Mouse (Mus musculus): ENCODE data around the gene Rangrf. TPM values are rescaled to one million over a fixed set of nuclear protein-coding genes. Genes with fewer than 3 reads are reported as not detected.

Gene Rangrf
- polyA plus RNA-seq (2014; fragmentation: Illumina TruSeq; extraction: RNeasy Lipid Tissue Mini Kit (QIAGEN cat#74804); ENCODE audit: low read depth, low replicate concordance) = 7.5 TPM

DNA sequence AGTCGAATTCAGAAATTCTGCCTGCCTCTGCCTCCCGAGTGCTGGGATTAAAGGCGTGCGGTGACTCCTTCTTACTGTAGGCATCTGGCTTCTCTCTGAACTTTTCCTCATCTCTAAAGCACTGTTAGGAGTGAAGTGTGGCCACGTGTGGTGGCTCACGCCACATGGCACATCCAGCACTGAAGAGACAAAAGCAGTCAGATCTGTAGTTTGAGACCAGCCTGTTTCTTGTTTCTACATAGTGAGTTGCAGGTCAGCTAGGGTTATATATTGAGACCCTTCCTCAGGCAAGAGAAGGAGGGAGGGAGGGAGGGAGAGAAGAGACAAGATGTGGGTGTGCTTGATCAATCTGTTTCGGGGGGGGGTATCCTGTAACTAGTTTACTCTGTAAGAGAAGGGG is at the start of gene Rangrf:
Gene Rangrf (minus strand): TSS at position 101 of the 400 bp plus-strand sequence.

DNA sequence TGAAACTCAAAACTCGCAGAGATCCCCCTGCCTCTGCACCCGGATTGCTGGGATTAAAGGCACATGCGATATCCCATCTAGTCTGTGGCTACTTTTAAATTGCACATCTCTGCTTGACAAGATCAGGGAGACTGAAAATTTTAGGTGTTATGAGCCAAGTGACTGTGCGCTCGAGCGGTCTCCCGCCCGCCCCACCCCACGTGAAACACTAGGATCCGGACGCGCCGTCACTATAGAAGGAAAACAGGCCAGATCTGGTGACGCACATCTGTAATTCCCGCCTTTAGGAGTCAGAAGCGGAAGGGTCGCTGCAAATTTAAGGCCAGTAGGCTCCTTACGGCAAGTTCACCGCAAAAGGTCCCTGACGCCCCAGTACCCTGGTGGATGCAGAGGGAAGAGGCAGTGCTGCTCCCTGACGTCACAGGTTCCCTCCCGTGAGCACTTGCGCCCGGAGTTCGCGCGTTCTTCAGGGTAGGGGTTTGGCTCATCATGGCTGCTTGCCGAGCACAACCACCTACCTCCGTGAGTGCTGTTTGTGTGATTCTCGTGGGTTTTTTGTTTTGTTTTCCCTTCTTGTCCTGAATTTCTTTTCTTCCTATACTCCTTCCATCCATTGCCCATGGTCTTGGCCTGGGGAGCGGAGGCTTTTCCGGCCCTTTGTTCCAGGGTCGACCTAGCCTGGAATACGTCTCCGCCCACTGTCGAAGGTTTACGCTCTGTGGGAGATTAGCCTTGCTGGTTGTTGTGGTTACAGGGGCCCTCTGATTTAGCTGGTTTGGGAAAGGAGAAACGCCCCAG is 40.9 kb upstream of the Rangrf start, which contains the start of gene Ctc1:
Gene Ctc1 (plus strand): TSS at position 268 of the 798 bp plus-strand sequence.

DNA sequence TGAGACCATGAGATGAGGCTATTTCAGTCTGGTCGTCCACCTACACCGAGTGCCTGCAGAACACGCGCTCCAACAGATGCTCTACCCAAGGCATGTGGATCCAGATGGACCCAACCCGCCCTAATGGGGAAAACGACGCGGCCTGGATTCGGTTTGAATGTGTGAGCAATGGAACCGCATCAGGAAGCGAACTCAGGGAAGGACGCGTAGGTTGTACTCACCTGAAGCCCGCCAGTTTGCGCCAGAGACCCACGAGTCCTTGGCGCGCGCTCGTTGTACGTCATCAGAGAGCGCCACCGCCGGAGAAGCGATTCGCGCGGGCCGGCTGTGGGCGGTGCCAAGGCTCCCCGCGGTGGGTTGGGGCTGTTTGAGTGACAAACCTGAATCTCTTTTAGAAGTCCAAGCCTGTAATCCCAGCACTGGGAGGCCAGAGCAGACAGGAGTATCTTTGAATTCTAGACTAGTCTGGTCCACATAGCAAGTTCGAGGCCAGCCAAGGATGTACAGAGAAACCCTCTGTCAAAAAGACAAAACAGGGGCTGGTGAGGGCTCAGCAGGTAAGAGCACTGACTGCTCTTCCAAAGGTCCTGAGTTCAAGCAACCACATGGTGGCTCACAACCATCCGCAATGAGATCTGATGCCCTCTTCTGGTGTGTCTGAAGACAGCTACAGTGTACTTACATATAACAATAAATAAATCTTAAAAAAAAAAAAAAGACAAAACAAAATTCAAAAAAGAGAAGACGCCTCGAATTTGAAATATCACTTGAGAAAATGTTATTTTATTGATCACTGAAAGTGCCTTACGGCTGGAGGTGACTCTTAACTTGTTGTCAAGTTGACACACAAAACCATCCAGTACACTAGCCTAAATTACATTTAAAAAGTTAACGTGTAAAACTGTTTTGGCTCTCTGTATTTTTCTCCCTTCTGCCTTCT is 33.5 kb upstream of the Rangrf start, which contains the start of gene Pfas:
Gene Pfas (minus strand): TSS at position 279 of the 940 bp plus-strand sequence.

DNA sequence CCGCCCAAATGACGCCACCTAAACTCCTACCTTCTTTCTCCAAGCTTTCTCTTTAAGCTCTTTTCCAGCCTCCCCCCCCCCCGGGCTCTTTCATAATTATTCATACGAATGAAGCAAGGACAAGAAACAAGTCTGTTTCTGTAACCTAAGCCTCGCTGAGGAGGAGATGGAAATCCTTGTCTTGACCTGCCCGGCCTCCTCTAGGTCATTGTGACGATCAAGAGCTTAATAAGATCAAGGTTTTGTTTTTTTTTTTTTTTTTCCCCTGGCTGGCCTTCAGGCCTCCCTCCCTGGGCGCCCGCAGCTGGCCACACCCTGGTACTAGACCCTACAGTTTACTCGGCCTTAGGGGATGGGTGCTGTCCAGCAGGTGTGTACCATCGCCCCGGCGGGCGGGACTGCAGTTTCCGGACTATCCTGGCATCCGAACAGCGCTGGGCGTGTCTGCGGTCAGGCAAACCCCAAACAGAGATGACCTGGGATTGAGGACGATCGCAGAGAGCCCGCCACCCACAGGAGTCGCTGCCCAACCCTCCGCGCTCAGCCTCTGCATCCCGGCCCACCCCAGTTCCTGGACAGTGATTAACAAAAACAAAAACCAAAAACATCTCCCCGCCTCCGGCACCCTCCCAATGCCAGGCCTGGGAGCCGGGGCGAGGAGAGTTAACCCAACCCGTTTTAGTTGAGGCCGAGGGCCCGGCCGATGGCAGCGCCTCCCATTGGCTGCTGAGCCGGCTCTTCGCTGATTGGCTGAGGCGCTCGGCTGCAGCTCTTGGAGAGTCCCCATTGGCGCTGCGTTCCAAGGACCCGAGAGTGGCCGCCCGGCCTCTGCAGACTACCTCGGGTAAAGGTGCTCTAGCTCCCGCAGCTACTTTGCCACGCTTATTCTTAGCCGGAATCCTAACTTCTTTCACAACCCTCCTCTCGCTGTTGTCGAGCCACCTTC is 7.4 kb downstream of the Rangrf start, which contains the start of gene Slc25a35:
Gene Slc25a35 (plus strand): TSS at position 795 of the 946 bp plus-strand sequence.

DNA sequence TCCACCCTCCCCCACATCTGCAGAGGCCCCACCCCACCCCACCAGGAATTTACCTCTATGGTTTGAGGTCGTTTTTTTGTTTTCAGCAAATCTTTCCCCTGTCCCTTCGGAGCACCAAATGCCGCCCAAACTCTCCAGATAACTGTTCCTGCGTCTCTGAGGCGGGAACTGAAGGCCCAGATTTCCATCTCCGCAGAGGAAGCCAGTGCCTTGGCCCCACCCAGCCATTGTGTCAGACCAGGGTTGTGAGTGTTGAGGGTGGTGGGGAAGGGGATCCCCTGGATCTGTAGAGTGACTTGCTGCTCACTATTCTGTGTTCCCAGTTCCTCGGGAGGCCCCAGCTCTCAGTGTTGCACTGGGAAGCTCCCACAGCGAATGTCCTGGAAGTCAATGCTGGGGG is 17.7 kb downstream of the Rangrf start, which contains the start of gene Arhgef15:
Gene Arhgef15 (minus strand): TSS at position 173 of the 400 bp plus-strand sequence.

DNA sequence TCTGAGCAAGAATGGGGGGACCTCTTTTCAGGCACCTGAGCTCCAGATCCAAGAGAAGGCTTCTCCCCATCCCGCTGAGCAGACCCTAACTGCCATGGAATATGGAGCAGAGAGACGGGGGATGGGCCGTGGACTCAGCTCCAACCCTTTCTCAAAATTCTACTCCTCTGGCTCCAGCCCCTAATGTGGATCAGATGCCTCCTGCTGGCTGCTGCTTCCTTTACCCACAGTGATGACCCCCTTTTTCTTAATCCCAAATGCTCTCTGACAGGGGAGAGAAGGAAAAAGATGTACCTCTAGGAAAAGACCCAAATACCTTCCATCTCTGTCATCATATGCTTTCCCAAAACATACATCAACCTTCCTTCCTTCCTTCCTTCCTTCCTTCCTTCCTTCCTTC is 48.0 kb downstream of the Rangrf start, which contains the start of gene Odf4:
Gene Odf4 (minus strand): TSS at position 101 of the 400 bp plus-strand sequence.

Other genes starting within 250 kb of the Rangrf start
- gene Ndel1, start 103.3 kb downstream of the Rangrf start, polyA plus RNA-seq (2014; fragmentation: Illumina TruSeq; extraction: RNeasy Lipid Tissue Mini Kit (QIAGEN cat#74804); ENCODE audit: low read depth, low replicate concordance) = 192 TPM
- gene Rnf222, start 86.6 kb downstream of the Rangrf start, polyA plus RNA-seq (2014; fragmentation: Illumina TruSeq; extraction: RNeasy Lipid Tissue Mini Kit (QIAGEN cat#74804); ENCODE audit: low read depth, low replicate concordance) = not detected
- 169 TPM for gene Rpl26, start 73.6 kb downstream of the Rangrf start, polyA plus RNA-seq (2014; fragmentation: Illumina TruSeq; extraction: RNeasy Lipid Tissue Mini Kit (QIAGEN cat#74804); ENCODE audit: low read depth, low replicate concordance)
- not detected for gene Odf4, start 48.1 kb downstream of the Rangrf start, polyA plus RNA-seq (2014; fragmentation: Illumina TruSeq; extraction: RNeasy Lipid Tissue Mini Kit (QIAGEN cat#74804); ENCODE audit: low read depth, low replicate concordance)
- gene Arhgef15, start 17.7 kb downstream of the Rangrf start, polyA plus RNA-seq (2014; fragmentation: Illumina TruSeq; extraction: RNeasy Lipid Tissue Mini Kit (QIAGEN cat#74804); ENCODE audit: low read depth, low replicate concordance) = 1.7 TPM
- gene Slc25a35, start 7.1 kb downstream of the Rangrf start, polyA plus RNA-seq (2014; fragmentation: Illumina TruSeq; extraction: RNeasy Lipid Tissue Mini Kit (QIAGEN cat#74804); ENCODE audit: low read depth, low replicate concordance) = 53.1 TPM
- 8.8 TPM for gene Pfas, start 33.3 kb upstream of the Rangrf start, polyA plus RNA-seq (2014; fragmentation: Illumina TruSeq; extraction: RNeasy Lipid Tissue Mini Kit (QIAGEN cat#74804); ENCODE audit: low read depth, low replicate concordance)
- gene Ctc1, start 40.7 kb upstream of the Rangrf start, polyA plus RNA-seq (2014; fragmentation: Illumina TruSeq; extraction: RNeasy Lipid Tissue Mini Kit (QIAGEN cat#74804); ENCODE audit: low read depth, low replicate concordance) = 3.0 TPM
- gene Aurkb, start 70.5 kb upstream of the Rangrf start, polyA plus RNA-seq (2014; fragmentation: Illumina TruSeq; extraction: RNeasy Lipid Tissue Mini Kit (QIAGEN cat#74804); ENCODE audit: low read depth, low replicate concordance) = 3.5 TPM
- 3.4 TPM for gene Borcs6, start 84.5 kb upstream of the Rangrf start, polyA plus RNA-seq (2014; fragmentation: Illumina TruSeq; extraction: RNeasy Lipid Tissue Mini Kit (QIAGEN cat#74804); ENCODE audit: low read depth, low replicate concordance)
- 1.9 TPM for gene Tmem107, start 95.6 kb upstream of the Rangrf start, polyA plus RNA-seq (2014; fragmentation: Illumina TruSeq; extraction: RNeasy Lipid Tissue Mini Kit (QIAGEN cat#74804); ENCODE audit: low read depth, low replicate concordance)
- gene Vamp2, start 113.3 kb upstream of the Rangrf start, polyA plus RNA-seq (2014; fragmentation: Illumina TruSeq; extraction: RNeasy Lipid Tissue Mini Kit (QIAGEN cat#74804); ENCODE audit: low read depth, low replicate concordance) = 109 TPM
- 0.32 TPM for gene Per1, start 120.0 kb upstream of the Rangrf start, polyA plus RNA-seq (2014; fragmentation: Illumina TruSeq; extraction: RNeasy Lipid Tissue Mini Kit (QIAGEN cat#74804); ENCODE audit: low read depth, low replicate concordance)
- not detected for gene Hes7, start 145.2 kb upstream of the Rangrf start, polyA plus RNA-seq (2014; fragmentation: Illumina TruSeq; extraction: RNeasy Lipid Tissue Mini Kit (QIAGEN cat#74804); ENCODE audit: low read depth, low replicate concordance)
- not detected for gene 9130213A22Rik, start 147.4 kb upstream of the Rangrf start, polyA plus RNA-seq (2014; fragmentation: Illumina TruSeq; extraction: RNeasy Lipid Tissue Mini Kit (QIAGEN cat#74804); ENCODE audit: low read depth, low replicate concordance)
- gene Aloxe3, start 150.7 kb upstream of the Rangrf start, polyA plus RNA-seq (2014; fragmentation: Illumina TruSeq; extraction: RNeasy Lipid Tissue Mini Kit (QIAGEN cat#74804); ENCODE audit: low read depth, low replicate concordance) = 0.22 TPM
- gene Alox12b, start 181.8 kb upstream of the Rangrf start, polyA plus RNA-seq (2014; fragmentation: Illumina TruSeq; extraction: RNeasy Lipid Tissue Mini Kit (QIAGEN cat#74804); ENCODE audit: low read depth, low replicate concordance) = not detected
- gene Alox8, start 222.7 kb upstream of the Rangrf start, polyA plus RNA-seq (2014; fragmentation: Illumina TruSeq; extraction: RNeasy Lipid Tissue Mini Kit (QIAGEN cat#74804); ENCODE audit: low read depth, low replicate concordance) = not detected

All from sigmoid colon, adult 10 weeks (tissue).